Mouse (Mus musculus) left cerebral cortex, postnatal 14 days (tissue): Measurements from ENCODE around the gene Prdx3. TPM values are rescaled to one million over a fixed set of nuclear protein-coding genes. Genes with fewer than 3 reads are reported as not detected.

Experiments
- DNase-seq, 2 experiments: peaks; one replicate each; pipeline ENCODE4 v3.0.0; 2021 to 2022; ENCODE audit warnings: low spot score in 2 of 2, mixed read lengths in 1 of 2
- intact Hi-C: fragments of 180-260 bp; cut with DNase I; formaldehyde crosslinking; loops from one replicate; pipeline ENCODE4 v1.15.1; 2025
- long read RNA-seq, 2 experiments: library from polyadenylated mRNA; stranded (forward); transcript quantifications; one replicate each; pipeline ENCODE4 v2.0.0; 2021
- total RNA-seq, 2 experiments: library from RNA; stranded (reverse); gene quantifications; 2 replicates each; pipeline ENCODE4 v1.2.3; 2021

Gene Prdx3
- total RNA-seq: 10 to 100 TPM; 79.2 to 84.0 TPM
- long read RNA-seq, experiment 1, transcript Prdx3-201 (7 exons, 1,478 nt): major isoform, 109 of 117 reads
- long read RNA-seq, experiment 1, partial matches to known transcripts: 4 of 117 reads
- long read RNA-seq, experiment 1, other reads (novel, unspliced or antisense): 4 of 117 reads
- long read RNA-seq, experiment 2, transcript Prdx3-201 (7 exons, 1,478 nt): major isoform, 55 of 58 reads
- long read RNA-seq, experiment 2, partial matches to known transcripts: 1 of 58 reads
- long read RNA-seq, experiment 2, other reads (novel, unspliced or antisense): 2 of 58 reads

- peak; percentile 93 to 95 for DNase-seq
- intact Hi-C loops: no loop called here
Observed at GRCm38 (mm10) chr19:60874064-60874694, at the start of gene Prdx3. Gene Prdx3, minus strand, starts transcription at chr19:60874556.

GRCm38 (mm10) chr19:60916869-60917570 is 42.7 kb upstream of the Prdx3 start:
- intact Hi-C loops: no loop called here
- DNase-seq: peak in 1 of 2 experiments; percentile 22

GRCm38 (mm10) chr19:60915862-60916261 is 41.5 kb upstream of the Prdx3 start:
- intact Hi-C loops: no loop called here
- no peak for DNase-seq

- DNase-seq: no peak
- intact Hi-C loops: no loop called here
Observed at GRCm38 (mm10) chr19:60915236-60915635, 40.9 kb upstream of the Prdx3 start.

- intact Hi-C loops: no loop called here
- no peak for DNase-seq
Observed at GRCm38 (mm10) chr19:60911653-60912052, 37.3 kb upstream of the Prdx3 start.

GRCm38 (mm10) chr19:60910304-60910703 is 35.9 kb upstream of the Prdx3 start:
- no peak for DNase-seq
- intact Hi-C loops: no loop called here

GRCm38 (mm10) chr19:60905477-60905876 is 31.1 kb upstream of the Prdx3 start:
- intact Hi-C loops: no loop called here
- no peak for DNase-seq

- no peak for DNase-seq
- intact Hi-C loops: no loop called here
Observed at GRCm38 (mm10) chr19:60903971-60904370, 29.6 kb upstream of the Prdx3 start.

GRCm38 (mm10) chr19:60903139-60903538 is 28.8 kb upstream of the Prdx3 start:
- intact Hi-C loops: no loop called here
- DNase-seq: no peak

GRCm38 (mm10) chr19:60895251-60895880 is 21.0 kb upstream of the Prdx3 start:
- intact Hi-C loops: no loop called here
- no peak for DNase-seq

- intact Hi-C loops: no loop called here
- DNase-seq: peak; percentile 24 to 70
Observed at GRCm38 (mm10) chr19:60891934-60892547, 17.7 kb upstream of the Prdx3 start.

GRCm38 (mm10) chr19:60891123-60891470 is 16.7 kb upstream of the Prdx3 start:
- peak; percentile 26 to 33 for DNase-seq
- intact Hi-C loops: no loop called here

GRCm38 (mm10) chr19:60890391-60891122 is 16.2 kb upstream of the Prdx3 start:
- no peak for DNase-seq

GRCm38 (mm10) chr19:60889714-60890315 is 15.5 kb upstream of the Prdx3 start, which contains the start of gene Grk5:
Gene Grk5, plus strand, starts transcription at chr19:60889749.
- intact Hi-C loops: loop anchor here (10.0 kb wide), 1 partner anchor 315 kb away; no protein-coding TSS in a partner anchor

More at GRCm38 (mm10) chr19:60890391-60891122, 16.2 kb upstream of the Prdx3 start:
- intact Hi-C loops: no loop called here

GRCm38 (mm10) chr19:60889101-60889713 is 14.9 kb upstream of the Prdx3 start:
- DNase-seq: peak; percentile 16 to 31
- intact Hi-C loops: loop anchor here (10.0 kb wide), 1 partner anchor 316 kb away; no protein-coding TSS in a partner anchor

More at GRCm38 (mm10) chr19:60889714-60890315, 15.5 kb upstream of the Prdx3 start, which contains the start of gene Grk5:
- peak; percentile 91 to 95 for DNase-seq

- intact Hi-C loops: loop anchor here (1.0 to 10.0 kb wide), 2 partner anchors 197 to 317 kb away; no protein-coding TSS in a partner anchor
- no peak for DNase-seq
Observed at GRCm38 (mm10) chr19:60887637-60888036, 13.3 kb upstream of the Prdx3 start.

GRCm38 (mm10) chr19:60883129-60883528 is 8.8 kb upstream of the Prdx3 start:
- intact Hi-C loops: loop anchor here (1.0 to 10.0 kb wide), 2 partner anchors 201 to 322 kb away; no protein-coding TSS in a partner anchor
- peak; percentile 57 to 62 for DNase-seq

GRCm38 (mm10) chr19:60873501-60873900 is 855 bp downstream of the Prdx3 start:
- intact Hi-C loops: no loop called here
- DNase-seq: peak; percentile 20 to 28
